ENCODE assay signal across 8 mouse cellular contexts in genomic region chr8:111624081-111624852, GRCm38 (mm10). TPM values are rescaled to one million over a fixed set of nuclear protein-coding genes. Genes with fewer than 3 reads are reported as not detected.
A peak's percentile ranks its signal among the peaks of the same experiment; 100 is the strongest.
DNase-seq lines count a peak whose midpoint lies in the region; ATAC-seq and TF ChIP-seq lines count a peak whose summit lies in the region.

No protein-coding gene starts in this region.

- H3K4me1 ChIP-seq in embryonic fibroblast, embryonic 13.5 days (ENCODE audit: control insufficient read depth, insufficient read depth, low read length): 0 out of 2 replicates have a peak, but pooled peaks cover 13% of the 10 kb centered on the region

- peak; percentile 12 for ATAC-seq in activated CD4-positive, CD25-positive, alpha-beta regulatory T cell, adult 4 months

- peak; percentile 66 for DNase-seq in layer of hippocampus, adult 11-12 months (ENCODE audit: low spot score)
- no peak for DNase-seq in layer of hippocampus, adult 9-10 months (ENCODE audit: low spot score)
- DNase-seq in kidney, adult 8-10 months: peak; percentile 90
- peak; percentile 74 for DNase-seq in lung, postnatal 10 days
- peak; percentile 45 to 63 for DNase-seq in thymus, postnatal 36 days
- no peak for DNase-seq in c-Kit-positive CD71-positive TER-119-positive erythroid progenitor cells, embryonic 14.5 days (ENCODE audit: low spot score)

- H3K27ac ChIP-seq in embryonic fibroblast, embryonic 13.5 days (ENCODE audit: insufficient read depth, low read length): peak overlapping the region; percentile 32

- no peak overlapping the region for H3K4me3 ChIP-seq in embryonic fibroblast, embryonic 13.5 days (ENCODE audit: insufficient read depth, low read length)

- TF ChIP-seq CTCF in embryonic fibroblast, embryonic 13.5 days (IDR thresholded peaks at IDR 0.05; ENCODE audit: borderline replicate concordance, insufficient read depth, low read length): no peak

- TF ChIP-seq POLR2A in embryonic fibroblast, embryonic 13.5 days (IDR thresholded peaks at IDR 0.05; ENCODE audit: low read depth, low read length): no peak

RNA-seq across cellular contexts. Expression of gene Ldhd, which starts 5.9 kb away (rescaled TPM):
- 1 to 10 TPM in 1 of 2 experiments, under 1 TPM in 1; 0.18 to 1.2 TPM for polyA plus RNA-seq in activated CD4-positive, CD25-positive, alpha-beta regulatory T cell, adult 4 months (2017; shearing (Covaris generic))
- 0.46 and 0.53 TPM in 2 replicates for polyA plus RNA-seq in embryonic fibroblast, embryonic 13.5 days (2011; ENCODE audit: insufficient read length, low read depth, missing spikeins)

RNA-seq across cellular contexts. Expression of gene Zfp1, which starts 18.9 kb away (rescaled TPM):
- polyA plus RNA-seq in activated CD4-positive, CD25-positive, alpha-beta regulatory T cell, adult 4 months (2017; shearing (Covaris generic)): 10 to 100 TPM; 28.1 to 33.1 TPM
- polyA plus RNA-seq in embryonic fibroblast, embryonic 13.5 days (2011; ENCODE audit: insufficient read length, low read depth, missing spikeins): 7.2 and 11.7 TPM in 2 replicates

Comparison
In these comparisons a context has a peak if more than half of its experiments do, and no peak if none do; other contexts are left out.
1. DNase-seq: peak in layer of hippocampus, adult 11-12 months (single experiment), kidney, adult 8-10 months (2 of 2), lung, postnatal 10 days (single experiment) and thymus, postnatal 36 days (2 of 2); none in layer of hippocampus, adult 9-10 months (single experiment) and c-Kit-positive CD71-positive TER-119-positive erythroid progenitor cells, embryonic 14.5 days (single experiment).